ENCODE assay signal across 28 mouse cellular contexts in the genomic region with DNA sequence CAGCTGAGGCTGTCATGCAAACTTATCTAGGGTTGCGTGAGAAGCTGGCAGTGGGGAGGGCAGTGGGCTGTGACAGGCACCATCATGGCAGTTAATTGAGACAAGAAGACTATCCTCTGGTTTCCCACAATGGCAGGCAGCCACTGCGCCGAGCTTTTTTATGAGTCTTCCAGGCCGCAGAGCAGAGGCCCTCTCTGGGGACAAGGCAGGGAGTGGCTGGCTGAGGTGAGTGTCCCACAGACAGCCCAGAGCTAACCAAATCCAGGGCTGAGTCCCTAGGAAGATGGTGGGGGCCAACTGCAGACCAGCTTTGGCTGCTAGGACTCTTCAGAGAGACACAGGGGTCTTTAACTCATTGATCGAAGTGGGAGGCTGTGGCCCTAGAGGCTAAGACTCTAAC. TPM values are rescaled to one million over a fixed set of nuclear protein-coding genes. Genes with fewer than 3 reads are reported as not detected.
DNase-seq lines count a peak whose midpoint lies in the region; ATAC-seq lines count a peak whose summit lies in the region.
"Had no signal": no experiment of that assay in that cellular context is flagged by ENCODE, and none has a peak within 500 bp of the region (broad histone marks: within the 10 kb centered on the region; RNA-seq: fewer than 3 reads in every experiment).

No protein-coding gene starts in this region.

- no peaks in the 10 kb centered on the region for H3K36me3 ChIP-seq in kidney, embryonic 15.5 days
- H3K36me3 ChIP-seq in intestine, embryonic 16.5 days (ENCODE audit: control insufficient read depth, insufficient read depth, low read length): no peaks in the 10 kb centered on the region
- H3K36me3 ChIP-seq: embryonic facial prominence, embryonic 10.5 days; embryonic facial prominence, embryonic 12.5 days; forebrain, embryonic 15.5 days; G1E had no signal

- no peak overlapping the region for H3K4me2 ChIP-seq in kidney, embryonic 15.5 days
- H3K4me2 ChIP-seq in intestine, embryonic 16.5 days (ENCODE audit: low read depth, low read length): no peak overlapping the region
- H3K4me2 ChIP-seq: embryonic facial prominence, embryonic 12.5 days; forebrain, embryonic 13.5 days; forebrain, embryonic 15.5 days had no signal

- WGBS in kidney, embryonic 15.5 days: 47% methylated on average over 5 of the region's 5 CpGs
- WGBS in intestine, embryonic 16.5 days: 73% methylated on average over 5 of the region's 5 CpGs

- no peaks in the 10 kb centered on the region for H3K27me3 ChIP-seq in kidney, embryonic 15.5 days
- no peaks in the 10 kb centered on the region for H3K27me3 ChIP-seq in intestine, embryonic 16.5 days (replicated peaks; ENCODE audit: control insufficient read depth, insufficient read depth, low read length)
- H3K27me3 ChIP-seq: embryonic facial prominence, embryonic 12.5 days; forebrain, embryonic 13.5 days; forebrain, embryonic 15.5 days had no signal

- peak; percentile 33; the same call in 1 of the 2 replicates for ATAC-seq in kidney, embryonic 15.5 days (replicated peaks; ENCODE audit: low FRiP score)
- ATAC-seq in intestine, embryonic 16.5 days: peak; percentile 63
- ATAC-seq: activated CD4-positive, CD25-positive, alpha-beta regulatory T cell, adult 4 months; CD4-positive, CD25-positive, alpha-beta regulatory T cell, adult 4 months; forebrain, embryonic 13.5 days; forebrain, embryonic 15.5 days; Patski had no signal

- H3K4me1 ChIP-seq in kidney, embryonic 15.5 days: peaks cover 14% of the 10 kb centered on the region; the same call in 1 of the 2 replicates
- H3K4me1 ChIP-seq in intestine, embryonic 16.5 days (ENCODE audit: control insufficient read depth, insufficient read depth, low read length): peaks cover 7% of the 10 kb centered on the region; the same call in 1 of the 2 replicates
- H3K4me1 ChIP-seq: embryonic facial prominence, embryonic 12.5 days; forebrain, embryonic 13.5 days; forebrain, embryonic 15.5 days had no signal

- H3K9me3 ChIP-seq in kidney, embryonic 15.5 days (replicated peaks): no peaks in the 10 kb centered on the region
- no peaks in the 10 kb centered on the region for H3K9me3 ChIP-seq in intestine, embryonic 16.5 days (ENCODE audit: control insufficient read depth, low read length)
- H3K9me3 ChIP-seq: embryonic facial prominence, embryonic 12.5 days; forebrain, embryonic 15.5 days; G1E had no signal

- intact Hi-C loops in heart, postnatal 25 days (cut with DNase I): no loop called here

- no peak overlapping the region for H3K9ac ChIP-seq in kidney, embryonic 15.5 days
- no peak overlapping the region for H3K9ac ChIP-seq in intestine, embryonic 16.5 days (ENCODE audit: low read depth, low read length)
- H3K9ac ChIP-seq: embryonic facial prominence, embryonic 12.5 days; forebrain, embryonic 13.5 days; forebrain, embryonic 15.5 days had no signal

- no peak overlapping the region for H3K4me3 ChIP-seq in kidney, embryonic 15.5 days (replicated peaks)
- no peak overlapping the region for H3K4me3 ChIP-seq in intestine, embryonic 16.5 days (ENCODE audit: low read length)
- H3K4me3 ChIP-seq: embryonic facial prominence, embryonic 10.5 days; embryonic facial prominence, embryonic 12.5 days; forebrain, embryonic 13.5 days; forebrain, embryonic 15.5 days had no signal

- H3K27ac ChIP-seq in kidney, embryonic 15.5 days: no peak overlapping the region
- no peak overlapping the region for H3K27ac ChIP-seq in intestine, embryonic 16.5 days (ENCODE audit: low read length)
- H3K27ac ChIP-seq: embryonic facial prominence, embryonic 10.5 days; embryonic facial prominence, embryonic 12.5 days; forebrain, embryonic 13.5 days; forebrain, embryonic 15.5 days had no signal

- peak; percentile 79 for DNase-seq in heart, adult 11 months
- no peak for DNase-seq in heart, postnatal 25 days (ENCODE audit: low spot score)
- no peak for DNase-seq in kidney, adult 11 months
- no peak for DNase-seq in B cell, adult 2 months
- DNase-seq in gastrocnemius, postnatal 4 days (ENCODE audit: low spot score in 2 of 2): no peak
- DNase-seq: adrenal gland, adult 8-10 months; adrenal gland, postnatal 14 days; adrenal gland, postnatal 36 days; cerebellum, adult 11-12 months; cerebellum, adult 2 months; cerebellum, adult 9-10 months; cerebellum, postnatal 10 days; cerebellum, postnatal 25 days had no signal

RNA-seq across cellular contexts. Expression of gene Myl10, which starts 3.6 kb away (rescaled TPM):
- total RNA-seq in heart, postnatal 25 days (2021): not detected
- polyA plus RNA-seq in kidney, embryonic 15.5 days (2015; fragmentation: Nextera tagmentation; extraction: Ambion mirVana): not detected in 2 replicates
- polyA plus RNA-seq in intestine, embryonic 16.5 days (2015; fragmentation: Nextera tagmentation; extraction: Ambion mirVana): not detected in 2 replicates
- total RNA-seq in gastrocnemius, postnatal 4 days (2021): 1 to 10 TPM; 7.8 to 8.1 TPM
- total RNA-seq: adrenal gland, adult 18-20 months; adrenal gland, adult 8-10 months; adrenal gland, postnatal 14 days; adrenal gland, postnatal 36 days; CH12.LX; G1E had no signal
- polyA plus RNA-seq: cerebellum, adult 2 months; cortical plate, adult 2 months; embryonic facial prominence, embryonic 10.5 days; embryonic facial prominence, embryonic 12.5 days; embryonic facial prominence, embryonic 14.5 days; forebrain, embryonic 11.5 days; forebrain, embryonic 13.5 days; forebrain, embryonic 15.5 days; G1E; Patski had no signal

Comparison
In these comparisons a context has a peak if more than half of its experiments do, and no peak if none do; other contexts are left out.
1. RNA of gene Myl10, which starts 3.6 kb away (total RNA-seq): 7.8 to 8.1 TPM in gastrocnemius, postnatal 4 days; not detected in heart, postnatal 25 days; every median in the first group is over 4 times any median in the second.